Mouse (Mus musculus): ENCODE results near the gene Mgst2. TPM values are rescaled to one million over a fixed set of nuclear protein-coding genes. Genes with fewer than 3 reads are reported as not detected.
A peak's percentile ranks its signal among the peaks of the same experiment; 100 is the strongest.

Mgst2 gene
- 1.9 TPM in 2 replicates for polyA plus RNA-seq (2015; fragmentation: Nextera tagmentation; extraction: Ambion mirVana)

- Histone ChIP-seq H3K9ac (no peak within 1 kb of the TSS), H3K27ac (no peak within 1 kb of the TSS), H3K4me3 (no peak within 1 kb of the TSS), H3K36me3 (no peaks in the 10 kb centered on the region), H3K4me1 (peaks cover 18% of the 10 kb centered on the region), H3K4me2 (replicated peaks) (no peak within 1 kb of the TSS), H3K9me3 (no peaks in the 10 kb centered on the region), H3K27me3 (no peaks in the 10 kb centered on the region)
- no peak for ATAC-seq (ENCODE audit: low FRiP score, low read depth)
- WGBS, result 54% methylated on average over 4 of the region's 4 CpGs
Measured at GRCm38 (mm10) chr3:51660060-51660459, at the start of gene Mgst2. TSS of gene Mgst2 (plus strand) at chr3:51660360.

- H3K27ac ChIP-seq, result no peak overlapping the region
- H3K4me3 ChIP-seq, result no peak overlapping the region
- 0 out of 2 replicates have a peak overlapping the region, but pooled peaks have one; percentile 17 for H3K4me2 ChIP-seq (replicated peaks)
- 9% methylated on average over 6 of the region's 6 CpGs for WGBS
- H3K4me1 ChIP-seq, result peaks cover 6% of the 10 kb centered on the region; the same call in 1 of the 2 replicates
- ATAC-seq (ENCODE audit: low FRiP score, low read depth), result no peak
- H3K9ac ChIP-seq, result no peak overlapping the region
- H3K36me3 ChIP-seq, result no peaks in the 10 kb centered on the region
- no peaks in the 10 kb centered on the region for H3K9me3 ChIP-seq
- no peaks in the 10 kb centered on the region for H3K27me3 ChIP-seq
Measured at GRCm38 (mm10) chr3:51611972-51612371, 48.2 kb upstream of the Mgst2 start.

GRCm38 (mm10) chr3:51612398-51613356 is 47.5 kb upstream of the Mgst2 start:
- no peaks in the 10 kb centered on the region for H3K9me3 ChIP-seq
- no peak for ATAC-seq (ENCODE audit: low FRiP score, low read depth)
- H3K4me1 ChIP-seq, result peaks cover 6% of the 10 kb centered on the region; the same call in 1 of the 2 replicates
- no peak overlapping the region for H3K4me2 ChIP-seq (replicated peaks)
- H3K36me3 ChIP-seq, result no peaks in the 10 kb centered on the region
- 86% methylated on average over 10 of the region's 10 CpGs for WGBS
- no peak overlapping the region for H3K27ac ChIP-seq
- H3K9ac ChIP-seq, result no peak overlapping the region
- H3K4me3 ChIP-seq, result no peak overlapping the region
- H3K27me3 ChIP-seq, result no peaks in the 10 kb centered on the region

- Histone ChIP-seq H3K4me3 (no peak overlapping the region), H3K27ac (no peak overlapping the region), H3K4me1 (peaks cover 6% of the 10 kb centered on the region; the same call in 1 of the 2 replicates), H3K9me3 (no peaks in the 10 kb centered on the region), H3K4me2 (replicated peaks) (no peak overlapping the region), H3K36me3 (no peaks in the 10 kb centered on the region), H3K9ac (no peak overlapping the region), H3K27me3 (no peaks in the 10 kb centered on the region)
- no peak for ATAC-seq (ENCODE audit: low FRiP score, low read depth)
- 84% methylated on average over 13 of the region's 13 CpGs for WGBS
Measured at GRCm38 (mm10) chr3:51614278-51614677, 45.9 kb upstream of the Mgst2 start.

- no peak for ATAC-seq (ENCODE audit: low FRiP score, low read depth)
- Histone ChIP-seq H3K9ac (no peak overlapping the region), H3K4me3 (no peak overlapping the region), H3K27ac (no peak overlapping the region), H3K4me1 (no peaks in the 10 kb centered on the region), H3K36me3 (no peaks in the 10 kb centered on the region), H3K9me3 (no peaks in the 10 kb centered on the region), H3K27me3 (no peaks in the 10 kb centered on the region), H3K4me2 (replicated peaks) (no peak overlapping the region)
- WGBS, result 53% methylated on average over 2 of the region's 2 CpGs
Measured at GRCm38 (mm10) chr3:51623956-51624355, 36.2 kb upstream of the Mgst2 start.

GRCm38 (mm10) chr3:51627741-51628140 is 32.4 kb upstream of the Mgst2 start:
- H3K9me3 ChIP-seq, result peaks cover 17% of the 10 kb centered on the region
- 76% methylated on average over 3 of the region's 3 CpGs for WGBS
- H3K4me3 ChIP-seq, result no peak overlapping the region
- 0 out of 2 replicates have a peak, but pooled peaks cover 6% of the 10 kb centered on the region for H3K4me1 ChIP-seq
- H3K27me3 ChIP-seq, result no peaks in the 10 kb centered on the region
- H3K4me2 ChIP-seq (replicated peaks), result no peak overlapping the region
- no peak overlapping the region for H3K27ac ChIP-seq
- H3K36me3 ChIP-seq, result no peaks in the 10 kb centered on the region
- H3K9ac ChIP-seq, result no peak overlapping the region
- no peak for ATAC-seq (ENCODE audit: low FRiP score, low read depth)

GRCm38 (mm10) chr3:51628977-51629376 is 31.2 kb upstream of the Mgst2 start:
- Histone ChIP-seq H3K9me3 (peaks cover 19% of the 10 kb centered on the region), H3K4me3 (no peak overlapping the region), H3K4me2 (replicated peaks) (no peak overlapping the region), H3K36me3 (no peaks in the 10 kb centered on the region), H3K27ac (no peak overlapping the region), H3K27me3 (no peaks in the 10 kb centered on the region), H3K9ac (no peak overlapping the region), H3K4me1 (0 out of 2 replicates have a peak, but pooled peaks cover 6% of the 10 kb centered on the region)
- 16% methylated on average over 3 of the region's 3 CpGs for WGBS
- no peak for ATAC-seq (ENCODE audit: low FRiP score, low read depth)

- no peak for ATAC-seq (ENCODE audit: low FRiP score, low read depth)
- no peaks in the 10 kb centered on the region for H3K36me3 ChIP-seq
- H3K4me1 ChIP-seq, result 0 out of 2 replicates have a peak, but pooled peaks cover 6% of the 10 kb centered on the region
- H3K9me3 ChIP-seq, result peaks cover 19% of the 10 kb centered on the region
- no peak overlapping the region for H3K4me2 ChIP-seq (replicated peaks)
- no peaks in the 10 kb centered on the region for H3K27me3 ChIP-seq
- no peak overlapping the region for H3K4me3 ChIP-seq
- 97% methylated on average over 1 of the region's 1 CpGs for WGBS
- no peak overlapping the region for H3K27ac ChIP-seq
- no peak overlapping the region for H3K9ac ChIP-seq
Measured at GRCm38 (mm10) chr3:51630746-51631145, 29.4 kb upstream of the Mgst2 start.

GRCm38 (mm10) chr3:51631971-51632370 is 28.2 kb upstream of the Mgst2 start:
- peaks cover 19% of the 10 kb centered on the region for H3K9me3 ChIP-seq
- H3K27me3 ChIP-seq, result no peaks in the 10 kb centered on the region
- WGBS, result 95% methylated on average over 4 of the region's 4 CpGs
- no peak overlapping the region for H3K27ac ChIP-seq
- H3K36me3 ChIP-seq, result no peaks in the 10 kb centered on the region
- 0 out of 2 replicates have a peak, but pooled peaks cover 10% of the 10 kb centered on the region for H3K4me1 ChIP-seq
- H3K4me2 ChIP-seq (replicated peaks), result no peak overlapping the region
- no peak overlapping the region for H3K9ac ChIP-seq
- no peak overlapping the region for H3K4me3 ChIP-seq
- no peak for ATAC-seq (ENCODE audit: low FRiP score, low read depth)

GRCm38 (mm10) chr3:51634451-51634850 is 25.7 kb upstream of the Mgst2 start:
- H3K4me2 ChIP-seq (replicated peaks), result no peak overlapping the region
- peaks cover 19% of the 10 kb centered on the region for H3K9me3 ChIP-seq
- H3K4me3 ChIP-seq, result no peak overlapping the region
- no peak for ATAC-seq (ENCODE audit: low FRiP score, low read depth)
- H3K27me3 ChIP-seq, result no peaks in the 10 kb centered on the region
- 77% methylated on average over 1 of the region's 1 CpGs for WGBS
- H3K4me1 ChIP-seq, result 0 out of 2 replicates have a peak, but pooled peaks cover 6% of the 10 kb centered on the region
- no peaks in the 10 kb centered on the region for H3K36me3 ChIP-seq
- H3K27ac ChIP-seq, result no peak overlapping the region
- H3K9ac ChIP-seq, result no peak overlapping the region

GRCm38 (mm10) chr3:51635960-51636359 is 24.2 kb upstream of the Mgst2 start:
- Histone ChIP-seq H3K9ac (no peak overlapping the region), H3K4me2 (replicated peaks) (no peak overlapping the region)
- 87% methylated on average over 2 of the region's 2 CpGs for WGBS

GRCm38 (mm10) chr3:51636700-51637099 is 23.5 kb upstream of the Mgst2 start:
- ATAC-seq (ENCODE audit: low FRiP score, low read depth), result no peak
- WGBS, result 89% methylated on average over 20 of the region's 20 CpGs
- 0 out of 2 replicates have a peak, but pooled peaks cover 4% of the 10 kb centered on the region for H3K4me1 ChIP-seq

More at GRCm38 (mm10) chr3:51635960-51636359, 24.2 kb upstream of the Mgst2 start:
- Histone ChIP-seq H3K9me3 (peaks cover 14% of the 10 kb centered on the region), H3K36me3 (no peaks in the 10 kb centered on the region), H3K4me3 (no peak overlapping the region), H3K4me1 (0 out of 2 replicates have a peak, but pooled peaks cover 4% of the 10 kb centered on the region), H3K27me3 (no peaks in the 10 kb centered on the region), H3K27ac (no peak overlapping the region)
- ATAC-seq (ENCODE audit: low FRiP score, low read depth), result no peak

More at GRCm38 (mm10) chr3:51636700-51637099, 23.5 kb upstream of the Mgst2 start:
- no peaks in the 10 kb centered on the region for H3K36me3 ChIP-seq
- no peak overlapping the region for H3K27ac ChIP-seq
- H3K27me3 ChIP-seq, result no peaks in the 10 kb centered on the region
- no peak overlapping the region for H3K4me2 ChIP-seq (replicated peaks)
- H3K4me3 ChIP-seq, result no peak overlapping the region
- H3K9ac ChIP-seq, result no peak overlapping the region
- H3K9me3 ChIP-seq, result peaks cover 7% of the 10 kb centered on the region; the same call in 1 of the 2 replicates

Data from limb, embryonic 13.5 days (tissue).